Mouse (Mus musculus) MEL (cell line): ENCODE measurements around the gene Pitx1. TPM values are rescaled to one million over a fixed set of nuclear protein-coding genes. Genes with fewer than 3 reads are reported as not detected.

ENCODE experiments used
- DNase-seq: peaks from one replicate; pipeline ENCODE4 v3.0.0; 2011; ENCODE audit warnings: low read depth, low spot score
- H3K27ac ChIP-seq: 2 replicates; pipeline ENCODE4 v1.5.1; 2012; ENCODE audit warnings: low read depth, mild to moderate bottlenecking, control low read depth, low read length, moderate library complexity; ENCODE audit not compliant: control insufficient read depth
- H3K27me3 ChIP-seq, 2 experiments: fragments of 150-350 bp in 1 of 2; sonication (generic) in 1 of 2; 2 replicates each; pipeline ENCODE4 v1.6.1; 2012; ENCODE audit warnings: low read length in 2 of 2, mild to moderate bottlenecking in 2 of 2, improper control_type of control experiment in 1 of 2, moderate library complexity in 1 of 2; ENCODE audit not compliant: insufficient read depth in 2 of 2, control insufficient read depth in 1 of 2
- H3K36me3 ChIP-seq, 2 experiments: 2 replicates each; pipeline ENCODE4 v1.6.1; 2012 to 2014; ENCODE audit warnings: low read length in 2 of 2, improper control_type of control experiment in 1 of 2, inconsistent platforms in 1 of 2, mild to moderate bottlenecking in 1 of 2; ENCODE audit not compliant: insufficient read depth in 2 of 2, control insufficient read depth in 1 of 2
- H3K4me1 ChIP-seq, 2 experiments: fragments of 150-350 bp in 1 of 2; sonication (generic) in 1 of 2; 2 replicates each; pipeline ENCODE4 v1.6.1; 2012; ENCODE audit warnings: low read length in 2 of 2, improper control_type of control experiment in 1 of 2, mild to moderate bottlenecking in 1 of 2; ENCODE audit not compliant: insufficient read depth in 2 of 2, control insufficient read depth in 1 of 2
- H3K4me3 ChIP-seq, 2 experiments: fragments of 150-350 bp in 1 of 2; sonication (generic) in 1 of 2; 2 replicates each; pipeline ENCODE4 v1.5.1; 2012; ENCODE audit warnings: low read depth in 2 of 2, low read length in 2 of 2, mild to moderate bottlenecking in 2 of 2, moderate library complexity in 2 of 2, control low read depth in 1 of 2, improper control_type of control experiment in 1 of 2; ENCODE audit not compliant: control insufficient read depth in 1 of 2, insufficient read depth in 1 of 2
- H3K79me2 ChIP-seq: 2 replicates; pipeline ENCODE4 v1.6.1; 2012; ENCODE audit warnings: mild to moderate bottlenecking, low read length, moderate library complexity; ENCODE audit not compliant: control insufficient read depth, poor library complexity, insufficient read depth
- H3K9ac ChIP-seq: 2 replicates; pipeline ENCODE4 v1.6.1; 2012; ENCODE audit warnings: low read depth, mild to moderate bottlenecking, control low read depth, low read length, moderate library complexity; ENCODE audit not compliant: control insufficient read depth, poor library complexity, severe bottlenecking
- H3K9me3 ChIP-seq: fragments of 150-350 bp; sonication (generic); replicated peaks from 2 replicates; pipeline ENCODE4 v1.6.1; 2012; ENCODE audit warnings: mild to moderate bottlenecking, low read length, improper control_type of control experiment, moderate library complexity; ENCODE audit not compliant: insufficient read depth
- BHLHE40 ChIP-seq: IDR thresholded peaks from 2 replicates; pipeline ENCODE4 v1.6.1; 2012; ENCODE audit warnings: low read depth, mild to moderate bottlenecking, inconsistent platforms, low read length, improper control_type of control experiment, borderline replicate concordance
- CHD2 ChIP-seq: IDR thresholded peaks from 2 replicates; pipeline ENCODE4 v1.6.1; 2011; ENCODE audit warnings: low read length, improper control_type of control experiment
- EP300 ChIP-seq, 2 experiments: IDR thresholded peaks; 2 replicates each; pipeline ENCODE4 v1.6.1; 2011; ENCODE audit warnings: improper control_type of control experiment in 2 of 2, low read length in 2 of 2, low read depth in 1 of 2, mild to moderate bottlenecking in 1 of 2
- ETS1 ChIP-seq: IDR thresholded peaks from 2 replicates; pipeline ENCODE4 v1.6.1; 2012; ENCODE audit warnings: low read depth, mild to moderate bottlenecking, inconsistent platforms, low read length, improper control_type of control experiment, moderate library complexity
- MEF2A ChIP-seq: IDR thresholded peaks from 2 replicates; pipeline ENCODE4 v1.6.1; 2014; ENCODE audit warnings: low read depth, mild to moderate bottlenecking, inconsistent platforms, low read length, improper control_type of control experiment; ENCODE audit not compliant: poor library complexity, insufficient replicate concordance, severe bottlenecking; ENCODE audit errors: extremely low read depth
- MXI1 ChIP-seq: IDR thresholded peaks from 2 replicates; pipeline ENCODE4 v1.6.1; 2011; ENCODE audit warnings: mild to moderate bottlenecking, low read depth, low read length, improper control_type of control experiment
- MYB ChIP-seq: IDR thresholded peaks from 2 replicates; pipeline ENCODE4 v1.6.1; 2011; ENCODE audit warnings: mild to moderate bottlenecking, low read depth, low read length, improper control_type of control experiment
- NRF1 ChIP-seq: IDR thresholded peaks from 2 replicates; pipeline ENCODE4 v1.6.1; 2014; ENCODE audit warnings: low read depth, mild to moderate bottlenecking, inconsistent platforms, low read length, improper control_type of control experiment, moderate library complexity; ENCODE audit not compliant: poor library complexity, insufficient read depth, severe bottlenecking
- RCOR1 ChIP-seq: IDR thresholded peaks from 2 replicates; pipeline ENCODE4 v1.6.1; 2012; ENCODE audit warnings: low read depth, mild to moderate bottlenecking, inconsistent platforms, low read length, improper control_type of control experiment
- SIN3A ChIP-seq: IDR thresholded peaks from 2 replicates; pipeline ENCODE4 v1.6.1; 2012; ENCODE audit warnings: low read length, improper control_type of control experiment, inconsistent platforms
- TAL1 ChIP-seq: IDR thresholded peaks from 2 replicates; pipeline ENCODE4 v1.6.1; 2012; ENCODE audit warnings: mild to moderate bottlenecking, inconsistent platforms, low read length, moderate library complexity, mixed read lengths
- TBP ChIP-seq: IDR thresholded peaks from 2 replicates; pipeline ENCODE4 v1.8.0; 2011; ENCODE audit warnings: low read depth, low read length, improper control_type of control experiment
- TCF12 ChIP-seq: IDR thresholded peaks from 2 replicates; pipeline ENCODE4 v1.6.1; 2014; ENCODE audit warnings: low read depth, mild to moderate bottlenecking, inconsistent platforms, low read length, improper control_type of control experiment, moderate library complexity
- USF1 ChIP-seq: IDR thresholded peaks from 2 replicates; pipeline ENCODE4 v1.6.1; 2014; ENCODE audit warnings: low read depth, mild to moderate bottlenecking, inconsistent platforms, low read length, improper control_type of control experiment, moderate library complexity
- USF2 ChIP-seq, 2 experiments: IDR thresholded peaks; 2 replicates each; pipeline ENCODE4 v1.6.1; 2011 to 2012; ENCODE audit warnings: improper control_type of control experiment in 2 of 2, low read length in 2 of 2, borderline replicate concordance in 1 of 2, inconsistent platforms in 1 of 2, low read depth in 1 of 2, mild to moderate bottlenecking in 1 of 2; ENCODE audit not compliant: insufficient read depth in 1 of 2
- polyA plus RNA-seq, 2 experiments: library from polyadenylated mRNA; stranded (reverse) in 1 of 2; unstranded in 1 of 2; fragments of >175 nt in 1 of 2; fragments of >200 nt in 1 of 2; gene quantifications; 2 replicates each; pipeline versions ENCODE4 v1.2.1 to v1.2.4; 2012; ENCODE audit warnings: low replicate concordance in 2 of 2, low read depth in 1 of 2; ENCODE audit not compliant: insufficient read length in 2 of 2, insufficient read depth in 1 of 2, missing spikeins in 1 of 2
- total RNA-seq: library from RNA; depleted of rRNA; stranded (reverse); fragments of 300-350 nt; gene quantifications from 2 replicates; pipeline ENCODE4 v1.2.3, GENCODE M21; 2012

Pitx1 gene
- total and polyA plus RNA-seq, 3 experiments: not detected

DNA sequence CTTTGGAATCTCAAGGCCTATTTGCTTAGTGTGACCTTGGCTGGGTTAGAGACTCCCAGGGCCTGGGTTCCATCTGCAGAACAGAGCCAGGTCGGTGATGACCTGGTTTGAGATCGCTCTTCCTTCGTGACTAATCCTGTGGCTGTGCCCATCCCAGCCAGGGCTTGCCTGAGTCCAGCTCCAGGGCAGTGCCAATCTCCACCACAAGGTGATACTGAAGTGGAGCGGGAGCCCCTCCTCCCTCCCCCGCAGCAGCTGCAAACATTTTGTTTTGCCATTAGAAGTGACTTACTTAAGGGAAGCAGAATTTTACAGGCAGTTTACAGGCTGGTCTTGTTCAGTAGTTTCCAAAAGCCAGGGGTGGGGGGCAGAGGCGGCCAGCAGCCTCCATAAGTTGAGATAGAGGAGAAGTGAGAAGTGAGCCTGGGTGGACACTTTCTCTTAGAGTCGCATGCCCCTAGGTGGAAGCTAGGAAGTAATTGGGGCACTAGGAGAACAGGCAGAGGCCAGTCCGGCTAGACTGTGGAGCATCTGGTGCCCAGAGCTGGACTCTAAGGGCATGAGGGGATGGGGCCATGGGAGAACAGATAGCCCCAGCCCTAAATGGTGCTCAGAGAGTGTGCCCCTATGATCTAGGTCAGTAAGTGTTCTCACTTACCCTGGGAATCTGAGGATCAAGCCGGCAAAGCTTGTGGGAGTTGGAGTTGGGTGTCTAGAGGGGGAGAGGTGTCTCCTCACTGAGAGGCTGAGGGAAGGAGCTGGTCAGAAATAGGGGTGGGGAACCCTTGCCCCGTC lies 11.6 kb downstream of the Pitx1 start:
- H3K9me3 ChIP-seq: no peaks in the 10 kb centered on the region
- no peak for TF ChIP-seq MEF2A
- no peak for TF ChIP-seq USF2 (IDR thresholded peaks at IDR 0.05; ENCODE audit: borderline replicate concordance in 1 of 2, insufficient read depth in 1 of 2, low read depth in 1 of 2, low read length in 2 of 2)
- TF ChIP-seq EP300 (IDR thresholded peaks at IDR 0.05; ENCODE audit: low read depth in 1 of 2, low read length in 2 of 2): no peak
- TF ChIP-seq BHLHE40: no peak
- no peak for TF ChIP-seq TBP
- no peak for TF ChIP-seq MYB
- no peaks in the 10 kb centered on the region for H3K4me1 ChIP-seq
- no peaks in the 10 kb centered on the region for H3K36me3 ChIP-seq
- H3K27ac ChIP-seq: no peak overlapping the region
- H3K27me3 ChIP-seq: no peaks in the 10 kb centered on the region
- H3K9ac ChIP-seq: no peak overlapping the region
- H3K4me3 ChIP-seq: no peak overlapping the region
- no peaks in the 10 kb centered on the region for H3K79me2 ChIP-seq
- no peak for DNase-seq

- H3K4me1 ChIP-seq: no peaks in the 10 kb centered on the region
- no peaks in the 10 kb centered on the region for H3K27me3 ChIP-seq
Observed at GRCm38 (mm10) chr13:55822499-55822898, 13.5 kb downstream of the Pitx1 start.

DNA sequence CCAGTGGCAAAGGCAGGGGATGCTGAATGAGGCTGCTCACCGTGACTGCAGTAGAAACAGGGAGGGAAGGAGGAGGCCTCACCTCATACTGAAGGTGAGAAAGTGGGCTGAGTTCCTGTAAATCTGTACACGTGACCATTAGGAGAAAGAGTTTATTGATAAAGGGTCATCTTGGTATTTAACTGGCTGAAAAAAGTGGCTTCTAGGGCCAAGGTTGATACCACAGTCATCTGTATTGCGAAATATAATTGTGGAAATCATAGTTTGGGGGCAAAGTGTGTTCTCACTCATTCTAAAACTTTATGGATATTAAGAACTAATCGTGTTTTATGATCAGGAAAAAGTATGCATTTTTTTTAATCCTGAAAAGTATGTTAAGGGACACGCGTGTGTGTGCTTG lies 21.2 kb downstream of the Pitx1 start:
- no peak for TF ChIP-seq TAL1
- TF ChIP-seq RCOR1: no peak
- no peak for TF ChIP-seq MXI1
- no peak for TF ChIP-seq CHD2
- no peak for TF ChIP-seq TCF12
- TF ChIP-seq, all 39 proteins: peak for 0
- Histone ChIP-seq H3K79me2 (no peaks in the 10 kb centered on the region), H3K36me3 (no peaks in the 10 kb centered on the region), H3K9me3 (no peaks in the 10 kb centered on the region), H3K9ac (no peak overlapping the region), H3K27me3 (no peaks in the 10 kb centered on the region), H3K4me3 (no peak overlapping the region), H3K27ac (no peak overlapping the region), H3K4me1 (no peaks in the 10 kb centered on the region)
- no peak for DNase-seq

More at GRCm38 (mm10) chr13:55822499-55822898, 13.5 kb downstream of the Pitx1 start:
- TF ChIP-seq USF1 (no peak), CHD2 (no peak), MYB (no peak), NRF1 (no peak), BHLHE40 (no peak), ETS1 (no peak), SIN3A (no peak)
- no peak for DNase-seq
- Histone ChIP-seq H3K9ac (no peak overlapping the region), H3K79me2 (no peaks in the 10 kb centered on the region), H3K27ac (no peak overlapping the region), H3K4me3 (no peak overlapping the region), H3K36me3 (no peaks in the 10 kb centered on the region), H3K9me3 (no peaks in the 10 kb centered on the region)
